ENCODE assay signal across 20 mouse cellular contexts in the genomic region with DNA sequence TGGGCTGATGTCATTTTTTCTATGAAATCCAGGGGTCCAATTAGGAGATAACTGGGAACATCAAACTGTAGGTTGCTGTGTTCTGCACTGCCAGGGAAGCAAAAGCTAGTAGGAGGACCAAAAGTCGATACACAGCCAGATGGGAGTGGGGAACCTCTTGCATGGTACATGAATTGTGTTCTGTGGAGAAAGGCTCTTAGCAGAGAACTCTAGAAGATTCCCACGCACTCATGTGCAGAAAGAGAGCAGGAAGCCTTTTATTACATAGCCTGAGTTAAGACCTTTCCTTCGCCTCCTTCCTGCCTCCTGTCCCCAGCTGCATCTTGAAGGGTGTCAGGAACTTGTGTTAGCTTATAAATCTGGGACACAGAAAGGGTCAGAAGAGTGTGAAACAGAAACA. TPM values are rescaled to one million over a fixed set of nuclear protein-coding genes. Genes with fewer than 3 reads are reported as not detected.
DNase-seq lines count a peak whose midpoint lies in the region.
"Had no signal": no experiment of that assay in that cellular context is flagged by ENCODE, and none has a peak within 500 bp of the region (broad histone marks: within the 10 kb centered on the region; RNA-seq: fewer than 3 reads in every experiment).

No protein-coding gene starts in this region.

- DNase-seq in frontal cortex, adult 2 months (ENCODE audit: extremely low spot score in 1 of 2, low spot score in 1 of 2): peak; percentile 34 to 43
- DNase-seq in frontal cortex, postnatal 14 days (ENCODE audit: low spot score in 2 of 2): no peak
- peak; percentile 17 for DNase-seq in kidney, postnatal 14 days
- DNase-seq in kidney, postnatal 10 days: no peak
- peak; percentile 17 for DNase-seq in left cerebral cortex, adult 11 months (ENCODE audit: low spot score)
- DNase-seq in left cerebral cortex, postnatal 10 days (ENCODE audit: extremely low spot score in 1 of 2, low spot score in 2 of 2): no peak
- DNase-seq in right cerebral cortex, postnatal 36 days (ENCODE audit: low spot score in 2 of 2): peak; percentile 27 to 30
- DNase-seq in right cerebral cortex, postnatal 10 days (ENCODE audit: low spot score in 2 of 2): no peak
- DNase-seq: adrenal gland, adult 8-10 months; cerebellum, adult 8-10 months; cerebellum, postnatal 25 days; forebrain, postnatal 0 days; gastrocnemius, adult 2 months; gastrocnemius, postnatal 36 days; heart, adult 18-20 months; heart, postnatal 4 days; left cerebral cortex, postnatal 4 days; liver, postnatal 0 days; lung, postnatal 36 days; thymus, postnatal 14 days had no signal

- intact Hi-C loops in left cerebral cortex, postnatal 10 days (cut with DNase I): no loop called here

RNA-seq across cellular contexts. Expression of gene Mocs1, which starts 53.7 kb away (rescaled TPM):
- polyA plus RNA-seq in frontal cortex, adult 2 months (2012; rRNA removed): 8.3 and 8.9 TPM in 2 replicates
- 10 to 100 TPM; 10.6 to 11.5 TPM for total RNA-seq in left cerebral cortex, postnatal 10 days (2021)

Comparison
In these comparisons a context has a peak if more than half of its experiments do, and no peak if none do; other contexts are left out.
1. DNase-seq: peak in frontal cortex, adult 2 months (2 of 2), kidney, postnatal 14 days (single experiment), left cerebral cortex, adult 11 months (single experiment) and right cerebral cortex, postnatal 36 days (2 of 2); none in frontal cortex, postnatal 14 days (0 of 2), kidney, postnatal 10 days (single experiment), left cerebral cortex, postnatal 10 days (0 of 2) and right cerebral cortex, postnatal 10 days (0 of 2).